In the genomic region with DNA sequence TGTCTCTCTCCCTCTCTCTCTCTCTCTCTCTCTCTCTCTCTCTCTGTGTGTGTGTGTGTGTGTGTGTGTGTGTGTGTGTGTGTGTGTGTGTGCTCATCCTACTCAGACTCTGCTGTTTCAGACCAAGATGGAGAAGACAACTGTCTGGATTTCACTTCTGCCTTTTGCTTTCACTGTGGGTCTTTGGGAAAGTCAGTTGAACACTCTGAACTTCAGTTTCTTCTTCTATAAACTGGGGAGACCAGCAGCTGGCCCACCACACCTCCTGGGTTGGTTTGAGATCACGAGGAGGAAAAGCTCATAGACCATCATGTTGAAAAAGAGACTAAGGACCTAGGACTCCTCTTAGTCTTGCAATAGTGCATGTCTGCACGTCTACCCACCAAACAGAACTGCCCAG, we compare ENCODE assay signal across 17 mouse cellular contexts.
DNase-seq lines count a peak whose midpoint lies in the region; ATAC-seq and TF ChIP-seq lines count a peak whose summit lies in the region.
"Had no signal": no experiment of that assay in that cellular context is flagged by ENCODE, and none has a peak within 500 bp of the region (broad histone marks: within the 10 kb centered on the region; RNA-seq: fewer than 3 reads in every experiment).

No protein-coding gene starts in this region.

- 77% methylated on average over 2 of the region's 2 CpGs for WGBS in kidney, adult 2 months

- no peaks in the 10 kb centered on the region for H3K4me1 ChIP-seq in kidney, adult 2 months (ENCODE audit: control insufficient read depth, insufficient read depth, low read length)
- H3K4me1 ChIP-seq: embryonic facial prominence, embryonic 12.5 days had no signal

- H3K27me3 ChIP-seq in splenic B cell, adult 2 months (ENCODE audit: control insufficient read depth, insufficient read depth, low read length, poor library complexity, severe bottlenecking), result no peaks in the 10 kb centered on the region
- no peaks in the 10 kb centered on the region for H3K27me3 ChIP-seq in kidney, adult 2 months (replicated peaks; ENCODE audit: control insufficient read depth, insufficient read depth, low read length)
- H3K27me3 ChIP-seq: embryonic facial prominence, embryonic 12.5 days; forebrain, embryonic 15.5 days; hindbrain, embryonic 15.5 days had no signal

- no peak for TF ChIP-seq POLR2A in kidney, adult 2 months (IDR thresholded peaks at IDR 0.05; ENCODE audit: low read depth, low read length)

- peak; percentile 37 for ATAC-seq in common myeloid progenitor, adult 5-6 weeks (replicated peaks; ENCODE audit: low read depth, poor library complexity, severe bottlenecking)
- ATAC-seq: forebrain, embryonic 15.5 days had no signal

- no peak for TF ChIP-seq CTCF in layer of hippocampus, adult 2 months (conservative IDR thresholded peaks at IDR 0.05)
- no peak for TF ChIP-seq CTCF in kidney, adult 2 months (conservative IDR thresholded peaks at IDR 0.05; ENCODE audit: insufficient read depth, insufficient read length, low read depth, low read length)

- 0 out of 2 replicates have a peak overlapping the region, but pooled peaks have one; percentile 20 for H3K27ac ChIP-seq in layer of hippocampus, adult 2 months
- H3K27ac ChIP-seq in kidney, adult 2 months (ENCODE audit: insufficient read depth, low read depth, low read length), result no peak overlapping the region
- H3K27ac ChIP-seq: embryonic facial prominence, embryonic 12.5 days; forebrain, embryonic 15.5 days; heart, adult 2 months; heart, embryonic 15.5 days; hindbrain, embryonic 15.5 days had no signal

- DNase-seq in layer of hippocampus, adult 2 months (ENCODE audit: low spot score in 2 of 2), result no peak
- DNase-seq in layer of hippocampus, postnatal 25 days (ENCODE audit: extremely low spot score in 1 of 2, low spot score in 1 of 2), result no peak
- DNase-seq in A20 (ENCODE audit: low read depth, low spot score), result peak; percentile 79
- DNase-seq in splenic B cell, adult 2 months (ENCODE audit: low read depth, low spot score), result peak; percentile 37
- DNase-seq in spleen, postnatal 10 days (ENCODE audit: low spot score in 2 of 2), result no peak
- no peak for DNase-seq in kidney, adult 2 months
- DNase-seq: adrenal gland, adult 2 months; adrenal gland, postnatal 25 days; cerebellum, adult 2 months; cerebellum, postnatal 14 days; heart, adult 2 months; heart, postnatal 14 days had no signal

- no peaks in the 10 kb centered on the region for H3K36me3 ChIP-seq in splenic B cell, adult 2 months (ENCODE audit: control insufficient read depth, insufficient read depth, low read length, poor library complexity, severe bottlenecking)
- H3K36me3 ChIP-seq in kidney, adult 2 months (ENCODE audit: control insufficient read depth, insufficient read depth, low read length), result no peaks in the 10 kb centered on the region
- H3K36me3 ChIP-seq: embryonic facial prominence, embryonic 12.5 days; forebrain, embryonic 15.5 days; heart, embryonic 15.5 days; hindbrain, embryonic 15.5 days had no signal

- H3K4me3 ChIP-seq in layer of hippocampus, adult 2 months, result no peak overlapping the region
- H3K4me3 ChIP-seq in kidney, adult 2 months (ENCODE audit: insufficient read depth, low read depth, low read length), result no peak overlapping the region
- H3K4me3 ChIP-seq: embryonic facial prominence, embryonic 12.5 days; forebrain, embryonic 15.5 days; heart, adult 2 months; heart, embryonic 15.5 days; hindbrain, embryonic 15.5 days had no signal

Comparison
In these comparisons a context has a peak if more than half of its experiments do, and no peak if none do; other contexts are left out.
1. DNase-seq: peak in A20 (single experiment) and splenic B cell, adult 2 months (single experiment); none in layer of hippocampus, adult 2 months (0 of 2), layer of hippocampus, postnatal 25 days (0 of 2), spleen, postnatal 10 days (0 of 2) and kidney, adult 2 months (single experiment).